Mouse (Mus musculus): ENCODE measurements around the gene Cyth1. TPM values are rescaled to one million over a fixed set of nuclear protein-coding genes. Genes with fewer than 3 reads are reported as not detected.

The Cyth1 gene
- total RNA-seq, 2 experiments from 2014 or later = 88.0 to 91.7 TPM

DNA sequence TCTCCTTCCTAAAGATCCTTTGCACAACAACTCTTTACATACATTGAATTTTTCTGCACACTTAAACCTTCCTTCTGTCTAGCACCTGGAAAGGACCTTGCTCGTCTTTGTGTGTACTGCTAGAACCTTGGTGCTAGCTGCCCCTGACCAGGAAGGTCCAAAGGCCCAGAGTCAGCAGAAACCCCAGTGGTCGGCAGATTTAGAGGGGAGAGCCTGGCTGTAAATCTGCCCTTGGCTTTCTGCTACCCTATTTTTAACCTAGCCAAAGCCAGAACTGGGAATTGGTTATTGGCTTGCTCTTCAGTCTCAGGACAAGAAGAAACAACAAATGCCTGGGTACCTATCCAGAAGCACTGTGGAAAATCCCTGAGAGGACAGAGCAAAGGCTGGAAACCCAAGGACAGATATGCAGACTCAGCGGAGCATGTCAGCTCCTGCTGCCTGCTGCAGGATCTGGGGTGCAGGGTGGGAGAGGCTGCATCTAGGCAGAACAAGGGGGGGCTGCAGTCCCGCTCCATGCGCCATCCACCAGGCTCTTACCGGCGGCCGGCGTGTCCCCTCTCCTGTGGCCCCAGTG lies 46.5 kb downstream of the Cyth1 start:
- DNase-seq (ENCODE audit: low spot score in 2 of 2) = no peak

DNA sequence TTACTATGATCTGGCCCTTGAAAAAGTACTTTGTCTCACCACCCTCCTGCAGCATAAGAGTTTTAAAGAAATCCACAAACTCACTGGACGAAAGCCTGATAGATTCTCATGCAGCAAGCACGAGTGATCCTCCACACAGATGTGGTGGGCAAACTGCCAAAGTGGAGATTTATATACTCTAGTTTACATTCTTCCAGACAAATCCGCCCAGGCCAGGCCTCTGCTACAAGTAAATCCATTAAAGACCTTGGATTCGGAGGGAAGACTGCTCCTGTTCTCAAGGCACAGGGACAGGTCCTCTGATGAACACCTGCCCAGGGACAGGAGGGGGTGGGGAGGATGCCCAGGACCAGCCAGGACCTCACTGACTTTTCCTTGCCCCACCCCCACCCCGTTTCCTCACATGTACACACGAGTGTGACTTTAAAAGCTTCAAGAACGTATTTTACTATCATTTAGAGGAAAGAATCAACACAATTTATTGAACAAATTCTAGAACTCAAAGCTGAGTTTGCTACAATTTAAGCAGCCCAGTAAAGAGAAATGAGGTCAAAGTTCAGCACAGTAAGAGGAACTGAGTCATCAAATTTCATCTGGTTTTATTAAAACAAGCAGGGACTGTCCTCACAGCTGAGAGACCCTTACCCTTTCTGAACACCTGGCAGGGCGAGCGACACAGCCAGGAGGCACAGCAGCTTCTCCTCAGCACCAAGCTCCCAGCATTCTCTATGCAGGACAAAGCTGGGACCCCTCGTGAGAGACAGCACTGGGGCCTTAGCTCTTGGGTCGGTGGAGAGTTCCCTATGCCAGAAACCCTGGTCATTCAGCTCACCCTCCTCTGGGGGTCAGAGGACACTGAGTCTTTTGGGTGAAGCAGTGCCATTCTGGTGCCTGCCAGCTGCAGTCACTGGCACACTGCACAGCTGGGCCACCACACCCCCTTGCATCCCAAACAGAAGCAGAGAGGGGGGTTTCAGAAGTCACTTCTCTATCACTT lies 47.3 kb downstream of the Cyth1 start:
- DNase-seq (ENCODE audit: low spot score in 2 of 2) = no peak

DNA sequence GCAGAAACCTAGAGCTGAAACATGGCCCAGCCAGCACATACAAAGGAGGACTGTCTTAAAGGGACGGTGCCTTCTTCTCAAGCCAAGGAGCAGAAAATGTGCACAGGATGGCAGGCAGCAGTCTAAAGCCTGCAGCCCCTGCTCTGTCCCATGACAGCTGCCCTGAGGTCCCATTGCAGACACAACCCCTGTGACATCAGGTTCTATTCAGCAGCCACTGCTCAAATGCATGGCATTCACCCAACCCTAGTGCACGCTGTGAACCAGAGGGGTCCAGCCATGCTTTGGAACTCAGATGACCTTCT lies 50.1 kb downstream of the Cyth1 start:
- DNase-seq (ENCODE audit: low spot score in 2 of 2) = no peak

DNA sequence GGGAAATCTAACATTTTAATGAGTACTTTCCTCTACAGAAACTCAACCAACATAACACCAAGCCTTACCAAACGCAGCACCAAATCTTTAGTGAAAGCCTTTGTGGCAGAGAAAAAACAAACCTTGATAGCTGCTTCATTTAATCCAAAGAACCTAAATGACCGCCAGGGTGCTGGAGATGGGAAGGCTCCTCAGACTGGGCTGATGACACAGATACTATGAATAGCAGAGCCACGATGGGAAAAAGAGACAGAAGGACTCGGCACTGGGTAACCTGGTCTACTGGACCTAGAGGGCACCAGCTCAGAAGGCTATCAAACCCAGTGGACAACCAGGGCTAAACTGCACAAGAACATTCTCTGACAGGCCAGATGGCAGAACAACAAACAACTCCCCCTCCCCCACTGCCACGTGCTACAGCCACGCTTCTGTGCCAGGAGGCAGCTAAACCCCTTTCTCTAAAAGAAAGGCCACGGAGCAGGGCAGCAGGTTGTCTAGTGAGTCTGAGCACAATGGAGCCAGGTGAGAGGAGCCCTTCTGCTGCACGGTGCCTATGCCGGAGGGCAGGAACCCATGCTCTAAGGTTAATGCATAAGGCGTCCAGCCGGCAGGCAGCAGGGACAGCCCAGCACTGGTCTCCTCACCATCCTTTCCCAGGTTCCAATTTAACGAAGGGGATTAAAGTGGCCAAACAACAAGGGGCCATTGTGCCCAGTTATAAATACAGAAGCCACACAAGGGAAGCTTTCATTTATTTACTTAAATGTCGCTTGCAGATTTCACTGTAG lies 50.7 kb downstream of the Cyth1 start:
- DNase-seq (ENCODE audit: low spot score in 2 of 2) = peak; percentile 66 to 89

DNA sequence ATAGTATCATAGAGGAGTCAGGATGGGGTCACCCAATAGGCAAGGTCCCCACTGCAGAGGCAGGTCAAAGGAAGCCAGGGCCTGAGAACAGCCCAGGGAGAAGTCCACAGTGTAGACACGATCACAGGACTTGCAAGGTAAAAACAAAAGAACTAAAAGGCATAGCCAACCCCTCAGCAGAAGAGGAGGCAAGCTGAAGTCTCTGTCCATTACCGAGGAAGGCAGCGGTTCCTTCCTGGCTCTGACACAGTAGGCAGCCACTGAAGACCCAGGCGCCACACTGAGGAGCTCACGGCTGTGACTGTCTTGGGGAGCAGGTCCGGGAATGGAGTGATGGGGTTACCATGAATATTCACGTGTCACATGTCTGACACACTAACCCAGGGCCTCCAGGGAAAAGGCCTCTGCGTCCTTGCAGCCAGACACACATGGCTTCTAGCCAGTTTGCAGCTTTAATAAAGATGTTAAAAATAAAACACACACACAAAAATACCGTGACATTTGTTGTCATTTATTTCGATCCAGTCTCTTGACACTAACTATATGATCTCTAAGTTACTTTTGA lies 51.5 kb downstream of the Cyth1 start:
- DNase-seq (ENCODE audit: low spot score in 2 of 2) = no peak

DNA sequence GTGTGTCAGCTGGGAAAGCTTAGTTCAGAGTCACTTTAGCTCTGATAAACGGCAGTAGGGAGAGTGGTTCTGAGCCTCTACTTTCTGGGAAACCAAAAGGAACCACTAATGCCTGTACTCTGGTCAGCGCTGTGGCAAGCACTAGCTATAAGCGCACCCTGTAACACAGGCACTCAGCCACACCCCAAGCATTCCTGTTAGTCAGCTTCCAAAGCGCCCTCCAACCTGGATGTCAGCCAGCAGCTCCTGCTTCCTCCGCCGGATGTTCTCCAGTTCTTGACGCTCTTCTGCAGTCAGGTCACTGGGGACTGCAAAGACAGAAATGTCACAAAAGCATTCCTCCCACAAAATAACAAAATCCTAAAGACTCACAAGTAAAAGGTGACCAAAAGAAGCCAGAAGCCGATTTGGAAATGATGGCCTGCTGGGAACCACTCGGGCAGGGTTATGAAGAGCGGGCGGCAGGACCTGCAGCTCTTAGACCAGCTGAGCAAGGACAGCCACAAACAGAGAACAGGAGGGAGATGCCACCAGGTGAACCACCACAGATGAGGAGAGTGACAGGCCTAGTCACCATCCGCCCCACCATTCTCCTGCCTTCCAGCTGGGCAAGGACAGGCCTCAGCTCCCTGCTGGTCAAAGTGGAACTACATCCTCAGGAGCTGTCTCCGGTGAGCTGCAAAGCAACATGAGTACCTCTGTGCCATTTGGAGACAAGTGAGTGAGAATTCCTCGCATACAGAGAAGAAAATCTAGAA lies 54.8 kb downstream of the Cyth1 start:
- DNase-seq (ENCODE audit: low spot score in 2 of 2) = no peak

DNA sequence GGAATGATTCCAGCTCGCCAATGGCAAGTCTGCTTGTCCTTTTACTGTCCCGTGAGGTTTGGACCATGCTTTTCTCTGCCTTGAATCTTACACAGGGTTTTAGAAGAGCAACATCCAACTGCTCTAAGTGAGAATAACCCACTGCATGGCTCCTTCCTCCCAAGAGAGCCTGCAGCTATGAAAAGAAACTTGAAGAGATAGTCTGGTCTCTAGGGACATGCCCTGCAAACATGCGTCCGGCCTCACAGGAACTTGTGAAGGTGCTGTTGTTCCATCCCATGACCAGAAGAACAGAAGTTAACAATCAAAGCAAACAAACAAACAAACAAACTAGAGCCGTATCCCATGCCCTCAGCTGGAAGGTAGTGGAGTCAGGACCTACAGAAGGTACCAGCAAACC lies 55.4 kb downstream of the Cyth1 start:
- DNase-seq (ENCODE audit: low spot score in 2 of 2) = no peak

DNA sequence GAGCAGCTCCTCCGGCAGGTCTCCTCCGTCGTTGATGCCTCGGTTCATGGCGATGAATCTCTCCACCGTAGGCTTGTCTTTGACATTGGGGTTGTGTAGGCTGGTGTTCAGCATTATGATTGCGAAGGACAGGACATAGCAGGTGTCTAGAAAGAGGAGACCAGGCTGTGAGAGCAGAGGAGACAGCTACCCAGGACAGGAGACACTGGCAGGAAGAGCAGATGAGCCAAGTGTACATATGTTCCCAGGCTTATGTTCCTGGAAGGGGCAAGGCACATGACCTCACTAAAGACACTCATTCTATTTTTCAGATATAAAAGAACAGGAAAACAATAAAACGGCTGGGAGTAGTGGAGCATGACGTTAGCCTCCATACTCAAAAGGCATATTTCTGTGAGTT lies 65.6 kb downstream of the Cyth1 start:
- no peak for DNase-seq (ENCODE audit: low spot score in 2 of 2)

DNA sequence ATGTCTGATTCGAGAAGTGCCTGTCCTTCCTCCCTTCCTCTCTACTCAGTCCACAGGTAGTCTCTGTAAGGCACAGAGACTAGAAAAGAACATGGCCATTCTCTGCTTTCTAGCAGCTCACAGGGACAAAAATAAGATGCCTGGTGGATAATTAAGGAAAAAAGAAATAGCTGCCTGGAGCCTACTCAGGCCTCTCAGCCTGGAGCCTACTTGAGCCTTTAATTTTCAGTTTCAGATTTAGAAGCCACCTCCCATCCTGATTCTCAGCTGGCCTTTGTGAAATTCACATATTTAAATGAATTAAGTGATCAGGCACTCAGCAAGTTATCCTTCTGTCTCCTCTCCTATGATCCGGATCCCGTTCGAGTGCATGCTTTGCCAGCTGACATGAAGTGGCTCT lies 66.0 kb downstream of the Cyth1 start:
- DNase-seq (ENCODE audit: low spot score in 2 of 2) = no peak

DNA sequence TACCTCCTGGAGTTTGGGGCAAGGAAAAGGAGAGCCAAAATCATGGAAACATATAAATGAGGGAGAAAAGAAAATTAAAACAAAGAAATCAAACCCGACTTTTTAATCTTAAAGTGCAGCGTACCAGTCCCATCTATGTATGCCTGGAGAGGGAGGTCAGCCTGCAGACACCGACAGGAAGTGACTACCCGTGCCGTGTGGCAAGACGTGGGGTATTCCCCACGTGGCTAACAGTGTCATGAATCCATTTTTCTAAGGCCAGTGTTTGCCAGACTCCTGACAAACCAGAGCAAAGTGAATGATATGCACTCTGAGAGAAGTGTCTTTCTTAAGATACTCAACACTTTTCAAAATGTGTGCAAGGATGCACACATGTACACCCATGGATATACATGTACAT lies 68.2 kb downstream of the Cyth1 start:
- DNase-seq (ENCODE audit: low spot score in 2 of 2) = no peak

DNA sequence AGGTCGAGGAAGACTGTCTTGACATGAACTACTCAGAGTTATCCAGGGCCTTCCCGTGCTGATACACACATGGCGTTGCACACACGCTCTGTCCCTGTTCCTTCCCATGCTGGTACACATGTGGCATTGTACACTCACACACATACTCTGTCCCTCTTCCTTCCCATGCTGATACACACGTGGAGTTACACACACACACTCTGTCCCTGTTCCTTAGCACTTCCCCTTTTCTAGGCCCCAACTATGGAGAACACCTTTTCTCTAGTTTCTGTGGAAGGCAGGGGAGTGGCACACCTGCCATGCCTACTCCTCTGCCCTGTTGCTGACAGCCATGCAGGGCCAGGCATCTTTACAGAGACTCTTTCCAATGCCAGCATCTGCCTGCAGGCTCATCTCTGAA lies 70.2 kb downstream of the Cyth1 start:
- no peak for DNase-seq (ENCODE audit: low spot score in 2 of 2)

DNA sequence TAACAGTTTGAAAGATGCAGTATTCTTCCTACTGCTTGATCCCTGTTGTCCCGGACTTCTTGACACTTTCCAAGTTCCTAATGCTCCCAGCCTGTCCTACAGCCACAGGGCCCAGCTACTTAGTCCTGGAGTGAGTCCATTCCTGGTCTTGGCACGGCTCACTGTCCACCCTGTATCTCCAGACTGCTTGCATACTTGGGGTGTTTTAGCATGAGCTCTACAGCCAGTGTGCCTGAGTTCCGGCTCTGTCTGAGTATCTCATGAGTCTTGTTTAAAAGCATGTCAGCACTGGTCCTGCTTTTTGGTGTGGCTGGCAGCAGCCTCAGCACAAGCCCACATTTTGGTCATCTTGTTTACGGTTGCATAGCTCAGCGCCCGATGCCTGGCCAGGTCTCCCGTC lies 73.6 kb downstream of the Cyth1 start:
- no peak for DNase-seq (ENCODE audit: low spot score in 2 of 2)

DNA sequence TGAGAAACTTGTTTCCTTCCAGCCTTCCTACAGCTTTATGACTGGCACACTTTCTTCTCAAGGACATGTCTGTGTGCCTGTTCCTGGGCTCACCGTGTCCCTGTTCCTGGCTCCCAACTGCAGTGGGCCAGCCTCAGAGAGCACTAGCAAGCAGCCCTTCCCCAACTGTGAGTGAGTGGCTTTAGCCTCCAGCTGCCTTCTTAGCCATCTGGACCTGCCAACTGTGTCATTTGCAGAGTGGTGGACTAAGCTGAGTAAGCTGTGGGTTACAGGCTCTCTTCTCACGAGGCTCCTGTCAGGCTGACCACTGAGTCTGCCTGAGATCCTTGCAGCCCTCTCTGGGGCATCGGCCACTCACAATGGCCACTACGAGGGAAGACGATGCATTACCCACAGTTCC lies 75.6 kb downstream of the Cyth1 start:
- DNase-seq (ENCODE audit: low spot score in 2 of 2) = no peak

DNA sequence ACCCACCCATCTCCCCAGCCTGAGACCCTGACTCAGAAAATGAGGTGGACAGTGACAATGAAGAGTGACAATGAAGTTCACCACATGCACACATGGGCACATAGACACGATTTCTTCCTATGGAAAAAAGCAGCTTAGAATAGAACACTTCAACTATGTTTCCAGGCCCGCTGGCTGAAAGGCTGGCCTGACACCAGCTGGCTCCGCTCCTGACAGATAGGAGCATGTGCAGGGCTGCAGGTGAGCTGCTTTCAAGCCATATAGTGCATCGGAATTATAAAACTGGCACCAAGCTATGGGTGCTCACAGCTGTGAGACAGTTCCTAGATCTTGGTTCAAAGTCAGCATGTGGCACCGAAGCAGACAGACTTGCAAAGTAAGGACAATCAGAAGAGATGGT lies 78.1 kb downstream of the Cyth1 start:
- DNase-seq (ENCODE audit: low spot score in 2 of 2) = no peak

DNA sequence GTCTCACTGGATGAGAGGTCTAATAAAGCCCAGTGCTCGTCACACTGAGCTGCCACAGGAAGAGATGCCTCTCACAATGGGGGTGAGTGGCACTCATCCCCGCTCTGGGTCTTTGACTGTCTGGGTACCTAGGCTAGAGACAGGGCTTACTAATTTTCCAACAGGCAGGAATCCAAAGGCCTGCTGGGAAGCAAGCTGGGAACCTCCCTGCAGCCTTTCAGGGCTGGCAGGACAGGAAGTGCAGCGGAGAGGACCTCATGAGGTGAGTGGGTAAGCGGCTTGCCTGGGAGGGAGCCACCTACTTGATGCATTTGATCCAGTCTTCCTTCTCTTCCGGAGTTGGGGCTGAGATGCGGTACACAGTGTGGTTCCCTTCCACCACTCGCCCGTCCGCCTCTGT lies 79.7 kb downstream of the Cyth1 start:
- no peak for DNase-seq (ENCODE audit: low spot score in 2 of 2)

DNA sequence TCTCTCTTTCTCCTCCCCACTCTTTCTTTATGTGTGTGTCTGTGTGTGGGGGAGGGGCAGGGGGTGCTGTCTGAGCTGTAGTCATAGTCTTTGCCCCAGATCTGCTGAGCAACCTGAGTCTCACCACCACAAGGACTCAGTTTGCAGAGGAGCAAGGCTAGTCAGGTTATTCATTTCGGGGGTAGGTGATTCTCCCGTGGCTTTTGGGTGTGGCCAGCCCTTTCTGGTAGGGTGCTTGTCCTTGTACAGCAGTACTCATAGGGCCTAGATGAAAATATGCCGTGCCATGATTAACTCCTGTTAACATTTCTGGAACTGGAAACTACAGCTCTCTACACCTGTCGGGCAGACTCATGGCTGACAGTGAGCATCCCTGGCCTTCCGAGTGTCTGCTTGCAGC lies 81.8 kb downstream of the Cyth1 start:
- no peak for DNase-seq (ENCODE audit: low spot score in 2 of 2)

DNA sequence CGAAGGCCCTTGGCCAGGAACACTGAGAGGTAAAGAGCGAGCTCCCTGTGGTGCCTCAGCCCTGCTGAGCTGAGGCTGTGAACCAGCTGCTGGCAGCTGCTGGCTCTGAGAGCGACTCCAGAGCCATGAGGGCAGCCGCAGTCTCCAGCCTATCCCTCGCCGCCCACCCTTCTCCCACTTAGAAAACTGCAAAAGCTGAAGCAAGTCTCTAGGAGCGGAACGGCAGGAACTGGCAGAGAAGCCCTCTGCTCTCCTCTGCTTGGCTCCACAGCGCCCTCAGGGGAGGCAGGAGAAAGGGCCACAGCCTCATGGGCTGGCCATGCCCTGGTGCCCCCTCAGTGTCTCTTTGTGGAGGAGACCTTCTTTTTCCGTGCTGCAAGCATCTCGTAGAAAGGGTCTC lies 82.7 kb downstream of the Cyth1 start:
- DNase-seq (ENCODE audit: low spot score in 2 of 2) = no peak

DNA sequence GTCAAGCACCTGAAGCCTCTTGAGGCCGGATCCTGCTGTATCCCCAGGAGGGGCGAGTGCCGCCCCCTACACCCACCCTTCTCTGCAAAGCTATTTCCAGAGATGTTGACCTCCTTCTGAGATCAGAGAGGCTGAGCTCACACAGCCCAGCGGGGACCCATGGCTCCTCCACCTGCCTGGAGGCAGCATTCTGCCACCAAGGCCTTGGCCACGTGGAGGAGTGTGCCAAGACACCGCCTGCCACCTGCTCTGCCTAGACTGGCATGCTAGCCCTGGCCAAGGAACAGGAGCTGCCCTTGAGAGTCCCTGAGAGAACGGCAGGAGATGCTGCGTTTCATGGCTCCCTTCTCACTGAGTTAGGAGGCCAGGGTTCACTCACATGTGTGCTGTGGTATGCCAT lies 83.8 kb downstream of the Cyth1 start:
- no peak for DNase-seq (ENCODE audit: low spot score in 2 of 2)

DNA sequence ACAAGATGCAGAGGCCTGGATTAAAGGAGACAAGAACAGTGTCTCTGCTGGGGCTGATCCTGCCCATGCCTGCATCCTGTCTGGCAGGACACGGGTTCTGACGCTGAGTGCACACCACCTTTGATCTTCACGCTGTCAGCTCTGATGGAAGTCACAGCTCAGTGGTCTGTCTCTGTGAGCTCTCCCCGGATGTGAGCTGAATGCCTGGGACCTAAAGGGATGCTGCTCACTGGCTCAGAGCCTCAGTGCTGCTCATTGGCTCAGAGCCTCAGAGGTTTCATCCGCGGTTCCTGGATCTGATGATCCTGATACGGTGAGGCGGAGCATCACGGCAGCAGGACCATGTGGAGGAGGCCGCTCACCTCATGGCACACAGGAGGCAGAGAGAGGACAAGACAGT lies 86.1 kb downstream of the Cyth1 start:
- no peak for DNase-seq (ENCODE audit: low spot score in 2 of 2)

DNA sequence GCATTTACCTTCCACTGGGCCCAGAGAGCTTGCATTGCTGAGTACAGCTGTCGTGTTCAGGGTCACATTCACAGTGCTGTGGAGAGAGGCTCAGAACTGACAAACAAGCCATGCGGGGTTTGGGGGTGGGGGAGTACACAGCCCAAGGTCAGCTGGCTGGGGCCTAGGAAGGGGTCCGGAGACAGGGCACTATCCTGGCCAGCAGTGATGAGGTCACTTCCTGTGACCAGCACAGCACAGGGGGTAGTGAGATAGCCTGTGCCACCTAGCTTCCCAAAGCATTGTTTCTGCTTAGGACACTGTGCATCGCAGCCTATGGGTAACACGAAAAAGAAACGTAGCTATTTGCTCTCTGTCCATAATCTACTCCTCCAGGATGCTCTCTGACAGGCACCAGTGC lies 87.2 kb downstream of the Cyth1 start:
- no peak for DNase-seq (ENCODE audit: low spot score in 2 of 2)

DNA sequence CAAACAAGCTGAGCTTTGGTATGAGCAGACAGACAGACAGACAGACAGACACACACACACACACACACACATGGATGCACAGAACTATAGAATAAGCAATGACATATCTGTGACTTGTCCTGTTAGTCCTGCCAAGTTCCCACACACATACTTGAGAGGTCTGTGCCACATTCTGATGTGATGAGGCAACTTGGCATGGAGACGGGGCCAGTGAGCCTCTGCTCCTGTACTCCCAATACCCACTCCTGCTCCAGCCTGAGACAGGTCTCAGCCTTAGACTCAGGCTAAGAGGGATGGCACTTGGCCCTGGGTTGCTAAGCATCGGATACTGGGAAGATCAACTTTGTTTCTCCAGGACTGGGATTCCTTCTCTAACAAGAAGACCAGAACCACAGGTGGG lies 87.6 kb downstream of the Cyth1 start:
- DNase-seq (ENCODE audit: low spot score in 2 of 2) = no peak

Measured in layer of hippocampus, adult 18-20 months (tissue).